In genomic region chr11:69581147-69581688, GRCm38 (mm10) we compare ENCODE assay signal across 8 mouse cellular contexts. TPM values are rescaled to one million over a fixed set of nuclear protein-coding genes. Genes with fewer than 3 reads are reported as not detected.
DNase-seq lines count a peak whose midpoint lies in the region; ATAC-seq and TF ChIP-seq lines count a peak whose summit lies in the region.

No protein-coding gene starts in this region.

- intact Hi-C loops in heart, postnatal 14 days (cut with DNase I), result loop anchor here (2.0 kb wide), 1 partner anchor 24 kb away; the partner anchor contains the start of gene Atp1b2

- WGBS in forebrain, embryonic 14.5 days, result under 1% methylated on average over 36 of the region's 36 CpGs
- under 1% methylated on average over 36 of the region's 36 CpGs for WGBS in lung, embryonic 14.5 days
- WGBS in olfactory bulb, adult 2 months, result under 1% methylated on average over 36 of the region's 36 CpGs
- WGBS in thymus, adult 2 months, result under 1% methylated on average over 36 of the region's 36 CpGs

- peak overlapping the region; percentile 68 for H3K4me2 ChIP-seq in forebrain, embryonic 14.5 days (ENCODE audit: low read length)
- H3K4me2 ChIP-seq in lung, embryonic 14.5 days, result peak overlapping the region; percentile 63

- no peak; the same call in 1 of the 2 replicates for TF ChIP-seq POLR2A in olfactory bulb, adult 2 months (IDR thresholded peaks at IDR 0.05; ENCODE audit: insufficient read depth, low read depth, low read length)
- 0 out of 2 replicates have a peak, but pooled peaks have one; percentile 43 for TF ChIP-seq POLR2A in thymus, adult 2 months (IDR thresholded peaks at IDR 0.05; ENCODE audit: control insufficient read depth, extremely low read depth, insufficient read depth, low read length, poor library complexity)

- H3K9me3 ChIP-seq in G1E (replicated peaks), result no peaks in the 10 kb centered on the region
- no peaks in the 10 kb centered on the region for H3K9me3 ChIP-seq in forebrain, embryonic 14.5 days (replicated peaks; ENCODE audit: control insufficient read depth, low read length)
- no peaks in the 10 kb centered on the region for H3K9me3 ChIP-seq in lung, embryonic 14.5 days (ENCODE audit: low read depth, low read length)

- TF ChIP-seq CTCF in G1E (IDR thresholded peaks at IDR 0.05; ENCODE audit: low read depth, low read length), result no peak
- TF ChIP-seq CTCF in lung, embryonic 14.5 days (IDR thresholded peaks at IDR 0.05; ENCODE audit: low read depth), result no peak
- no peak for TF ChIP-seq CTCF in olfactory bulb, adult 2 months (IDR thresholded peaks at IDR 0.05; ENCODE audit: insufficient read depth, low read depth, low read length)
- TF ChIP-seq CTCF in thymus, adult 2 months (IDR thresholded peaks at IDR 0.05; ENCODE audit: borderline replicate concordance, control insufficient read depth, extremely low read depth, insufficient read depth, low read length, poor library complexity), result no peak; the same call in 1 of the 2 replicates

- peak overlapping the region; percentile 84 for H3K4me3 ChIP-seq in G1E (ENCODE audit: low read depth, low read length)
- peak overlapping the region; percentile 66 for H3K4me3 ChIP-seq in forebrain, embryonic 14.5 days (ENCODE audit: low read depth, low read length)
- peak overlapping the region; percentile 84 for H3K4me3 ChIP-seq in lung, embryonic 14.5 days (ENCODE audit: low read depth, low read length)
- peak overlapping the region; percentile 67 for H3K4me3 ChIP-seq in olfactory bulb, adult 2 months (ENCODE audit: insufficient read depth, low read depth, low read length)
- peak overlapping the region; percentile 95 for H3K4me3 ChIP-seq in thymus, adult 2 months (ENCODE audit: control insufficient read depth, insufficient read depth, low read length)

- H3K36me3 ChIP-seq in G1E (replicated peaks), result peaks cover 51% of the 10 kb centered on the region
- peaks cover 15% of the 10 kb centered on the region; the same call in 1 of the 2 replicates for H3K36me3 ChIP-seq in forebrain, embryonic 14.5 days (ENCODE audit: control insufficient read depth, insufficient read depth, low read length)
- peaks cover 27% of the 10 kb centered on the region for H3K36me3 ChIP-seq in lung, embryonic 14.5 days (ENCODE audit: insufficient read depth)
- H3K36me3 ChIP-seq in thymus, adult 2 months (ENCODE audit: control insufficient read depth, insufficient read depth, low read length), result no peaks in the 10 kb centered on the region

- H3K27me3 ChIP-seq in G1E (ENCODE audit: insufficient read depth, low read length), result no peaks in the 10 kb centered on the region
- no peaks in the 10 kb centered on the region for H3K27me3 ChIP-seq in forebrain, embryonic 14.5 days (replicated peaks; ENCODE audit: control insufficient read depth, insufficient read depth, low read length)
- H3K27me3 ChIP-seq in lung, embryonic 14.5 days (ENCODE audit: insufficient read depth, low read length), result no peaks in the 10 kb centered on the region
- H3K27me3 ChIP-seq in thymus, adult 2 months (ENCODE audit: control insufficient read depth, insufficient read depth, low read length), result no peaks in the 10 kb centered on the region

- no peak for ATAC-seq in G1E (ENCODE audit: extremely low read depth, insufficient number of reproducible peaks, low FRiP score, poor library complexity, severe bottlenecking)
- peak; percentile 82 for ATAC-seq in forebrain, embryonic 14.5 days
- peak; percentile 82 for ATAC-seq in lung, embryonic 14.5 days (ENCODE audit: insufficient read depth)

- peak overlapping the region; percentile 92 for H3K27ac ChIP-seq in forebrain, embryonic 14.5 days (ENCODE audit: low read depth, low read length)
- H3K27ac ChIP-seq in lung, embryonic 14.5 days (ENCODE audit: low read depth), result peak overlapping the region; percentile 91
- peak overlapping the region; percentile 81 for H3K27ac ChIP-seq in olfactory bulb, adult 2 months (ENCODE audit: insufficient read depth, low read depth, low read length)
- H3K27ac ChIP-seq in thymus, adult 2 months (ENCODE audit: control insufficient read depth, insufficient read depth, low read length), result peak overlapping the region; percentile 98

- H3K9ac ChIP-seq in forebrain, embryonic 14.5 days (ENCODE audit: low read length), result peak overlapping the region; percentile 82
- H3K9ac ChIP-seq in lung, embryonic 14.5 days, result peak overlapping the region; percentile 76

- peak; percentile 80 for DNase-seq in G1E (ENCODE audit: low spot score)
- peak; percentile 90 for DNase-seq in cerebellum, adult 11 months
- peak; percentile 97 for DNase-seq in forebrain, embryonic 14.5 days (ENCODE audit: low spot score)
- DNase-seq in heart, postnatal 14 days, result peak; percentile 91
- peak; percentile 89 to 95 for DNase-seq in layer of hippocampus, adult 18-20 months (ENCODE audit: low spot score in 2 of 2)
- DNase-seq in lung, embryonic 14.5 days, result peak; percentile 97
- peak; percentile 89 for DNase-seq in thymus, adult 2 months

- peaks cover 72% of the 10 kb centered on the region for H3K4me1 ChIP-seq in G1E (ENCODE audit: insufficient read depth, low read depth, low read length)
- H3K4me1 ChIP-seq in forebrain, embryonic 14.5 days (ENCODE audit: control insufficient read depth, insufficient read depth, low read length), result peaks cover 22% of the 10 kb centered on the region
- H3K4me1 ChIP-seq in lung, embryonic 14.5 days (ENCODE audit: insufficient read depth), result peaks cover 11% of the 10 kb centered on the region
- peaks cover 15% of the 10 kb centered on the region for H3K4me1 ChIP-seq in olfactory bulb, adult 2 months (ENCODE audit: control insufficient read depth, insufficient read depth, low read length)
- peaks cover 21% of the 10 kb centered on the region for H3K4me1 ChIP-seq in thymus, adult 2 months (replicated peaks; ENCODE audit: control insufficient read depth, insufficient read depth, low read length)

RNA-seq across cellular contexts. Expression of gene Trp53, which starts 1.1 kb away (rescaled TPM):
- total RNA-seq in G1E (2014; fragmentation: Nextera tagmentation), result 228 and 271 TPM in 2 replicates
- 52.1 and 57.4 TPM in 2 replicates for total RNA-seq in G1E (2017)
- 141 and 175 TPM in 2 replicates for polyA plus RNA-seq in G1E (2012)
- polyA plus RNA-seq in forebrain, embryonic 14.5 days (2014; fragmentation: Nextera tagmentation; extraction: Ambion mirVana), result 111 and 113 TPM in 2 replicates
- 10 to 100 TPM; 22.1 to 27.3 TPM for total RNA-seq in heart, postnatal 14 days (2021)
- 10 to 100 TPM; 25.5 to 26.9 TPM for total RNA-seq in layer of hippocampus, adult 18-20 months (2021)
- polyA plus RNA-seq in lung, embryonic 14.5 days (2014; fragmentation: Nextera tagmentation; extraction: Ambion mirVana), result 178 and 202 TPM in 2 replicates
- not detected in 2 replicates for polyA plus RNA-seq in olfactory bulb, adult 2 months (2012; ENCODE audit: insufficient read depth, insufficient read length, low replicate concordance, missing spikeins)
- 266 and 303 TPM in 2 replicates for polyA plus RNA-seq in thymus, adult 2 months (2012; rRNA removed)

RNA-seq across cellular contexts. Expression of gene Wrap53, which starts 1.2 kb away (rescaled TPM):
- 20.5 and 26.1 TPM in 2 replicates for total RNA-seq in G1E (2014; fragmentation: Nextera tagmentation)
- 9.6 and 9.8 TPM in 2 replicates for total RNA-seq in G1E (2017)
- polyA plus RNA-seq in G1E (2012), result 15.7 and 22.0 TPM in 2 replicates
- polyA plus RNA-seq in forebrain, embryonic 14.5 days (2014; fragmentation: Nextera tagmentation; extraction: Ambion mirVana), result 24.6 and 29.3 TPM in 2 replicates
- 1 to 10 TPM; 4.3 to 6.5 TPM for total RNA-seq in heart, postnatal 14 days (2021)
- total RNA-seq in layer of hippocampus, adult 18-20 months (2021), result 10 to 100 TPM; 14.3 to 14.8 TPM
- polyA plus RNA-seq in lung, embryonic 14.5 days (2014; fragmentation: Nextera tagmentation; extraction: Ambion mirVana), result 27.1 and 33.6 TPM in 2 replicates
- not detected in 2 replicates for polyA plus RNA-seq in olfactory bulb, adult 2 months (2012; ENCODE audit: insufficient read depth, insufficient read length, low replicate concordance, missing spikeins)
- 41.2 and 48.5 TPM in 2 replicates for polyA plus RNA-seq in thymus, adult 2 months (2012; rRNA removed)

RNA-seq across cellular contexts. Expression of gene Efnb3, which starts 21.2 kb away (rescaled TPM):
- 0.29 and 0.68 TPM in 2 replicates for total RNA-seq in G1E (2014; fragmentation: Nextera tagmentation)
- 0.27 and 0.29 TPM in 2 replicates for total RNA-seq in G1E (2017)
- 0.36 and 0.56 TPM in 2 replicates for polyA plus RNA-seq in G1E (2012)
- polyA plus RNA-seq in forebrain, embryonic 14.5 days (2014; fragmentation: Nextera tagmentation; extraction: Ambion mirVana), result 38.6 and 48.2 TPM in 2 replicates
- total RNA-seq in heart, postnatal 14 days (2021), result 10 to 100 TPM; 60.5 to 70.3 TPM
- total RNA-seq in layer of hippocampus, adult 18-20 months (2021), result 100 to 1,000 TPM; 126 to 137 TPM
- polyA plus RNA-seq in lung, embryonic 14.5 days (2014; fragmentation: Nextera tagmentation; extraction: Ambion mirVana), result 2.8 and 3.3 TPM in 2 replicates
- polyA plus RNA-seq in olfactory bulb, adult 2 months (2012; ENCODE audit: insufficient read depth, insufficient read length, low replicate concordance, missing spikeins), result not detected in 2 replicates
- 3.7 and 8.7 TPM in 2 replicates for polyA plus RNA-seq in thymus, adult 2 months (2012; rRNA removed)

RNA-seq across cellular contexts. Expression of gene Atp1b2, which starts 24.5 kb away (rescaled TPM):
- total RNA-seq in G1E (2014; fragmentation: Nextera tagmentation) (84.5 and 116 TPM in 2 replicates), G1E (2017) (3.6 and 4.8 TPM in 2 replicates)
- 50.0 and 54.6 TPM in 2 replicates for polyA plus RNA-seq in G1E (2012)
- polyA plus RNA-seq in forebrain, embryonic 14.5 days (2014; fragmentation: Nextera tagmentation; extraction: Ambion mirVana), result 22.0 and 31.5 TPM in 2 replicates
- 10 to 100 TPM; 31.8 to 31.9 TPM for total RNA-seq in heart, postnatal 14 days (2021)
- total RNA-seq in layer of hippocampus, adult 18-20 months (2021), result 100 to 1,000 TPM; 402 to 407 TPM
- 6.9 and 9.8 TPM in 2 replicates for polyA plus RNA-seq in lung, embryonic 14.5 days (2014; fragmentation: Nextera tagmentation; extraction: Ambion mirVana)
- 162 TPM in 1 of 2 replicates, not detected in the other for polyA plus RNA-seq in olfactory bulb, adult 2 months (2012; ENCODE audit: insufficient read depth, insufficient read length, low replicate concordance, missing spikeins)
- 3.4 and 4.2 TPM in 2 replicates for polyA plus RNA-seq in thymus, adult 2 months (2012; rRNA removed)

RNA-seq across cellular contexts. Expression of gene Dnah2, which starts 32.3 kb away (rescaled TPM):
- total RNA-seq in G1E (2014; fragmentation: Nextera tagmentation), result 0.73 and 1.1 TPM in 2 replicates
- total RNA-seq in G1E (2017), result 2.6 and 3.2 TPM in 2 replicates
- polyA plus RNA-seq in G1E (2012), result 0.06 and 0.13 TPM in 2 replicates
- 2.7 and 3.8 TPM in 2 replicates for polyA plus RNA-seq in forebrain, embryonic 14.5 days (2014; fragmentation: Nextera tagmentation; extraction: Ambion mirVana)
- total RNA-seq in heart, postnatal 14 days (2021), result under 1 TPM; 0.07 to 0.38 TPM
- total RNA-seq in layer of hippocampus, adult 18-20 months (2021), result 1 to 10 TPM; 3.9 to 4.3 TPM
- polyA plus RNA-seq in lung, embryonic 14.5 days (2014; fragmentation: Nextera tagmentation; extraction: Ambion mirVana), result 0.58 and 1.9 TPM in 2 replicates
- not detected in 2 replicates for polyA plus RNA-seq in olfactory bulb, adult 2 months (2012; ENCODE audit: insufficient read depth, insufficient read length, low replicate concordance, missing spikeins)
- 0.28 and 0.39 TPM in 2 replicates for polyA plus RNA-seq in thymus, adult 2 months (2012; rRNA removed)
